12 mouse cellular contexts compared by ENCODE assay signal in genomic region chr3:145390681-145391080, GRCm38 (mm10).
"Had no signal": no experiment of that assay in that cellular context is flagged by ENCODE, and none has a peak within 500 bp of the region (broad histone marks: within the 10 kb centered on the region; RNA-seq: fewer than 3 reads in every experiment).

No protein-coding gene starts in this region.

- H3K9me3 ChIP-seq: liver, embryonic 13.5 days had no signal

- H3K27me3 ChIP-seq: liver, embryonic 13.5 days had no signal

- H3K36me3 ChIP-seq: liver, embryonic 13.5 days had no signal

- H3K27ac ChIP-seq: kidney, postnatal 0 days; left cerebral cortex, adult 2 months; liver, embryonic 13.5 days had no signal

- H3K9ac ChIP-seq: liver, embryonic 13.5 days; lung, embryonic 14.5 days had no signal

- H3K4me1 ChIP-seq: liver, embryonic 13.5 days had no signal

- ATAC-seq: lung, postnatal 0 days had no signal

- H3K4me3 ChIP-seq: left cerebral cortex, adult 2 months; liver, embryonic 13.5 days had no signal

- DNase-seq: kidney, postnatal 25 days; layer of hippocampus, postnatal 36 days; liver, embryonic 13.5 days; lung, embryonic 14.5 days; midbrain, embryonic 14.5 days; thymus, adult 2 months; thymus, postnatal 14 days; thymus, postnatal 4 days had no signal

- H3K4me2 ChIP-seq: liver, embryonic 13.5 days; lung, embryonic 14.5 days; midbrain, embryonic 11.5 days had no signal
